Mouse (Mus musculus) G1E (cell line): ENCODE data around the gene Reep1.

Experiments
- CTCF ChIP-seq: IDR thresholded peaks from 2 replicates; pipeline ENCODE4 v1.5.1; 2012; ENCODE audit warnings: low read depth, low read length, inconsistent platforms, mixed read lengths
- GATA1 ChIP-seq: IDR thresholded peaks from 2 replicates; pipeline ENCODE4 v1.6.1; 2012; ENCODE audit warnings: borderline replicate concordance, low read length, inconsistent platforms, mixed read lengths
- GATA2 ChIP-seq: IDR thresholded peaks from 2 replicates; pipeline ENCODE4 v1.6.1; 2012; ENCODE audit warnings: low read depth, low read length, inconsistent platforms, borderline replicate concordance
- TAL1 ChIP-seq: conservative IDR thresholded peaks from 2 replicates; pipeline ENCODE4 v1.6.1; 2012; ENCODE audit warnings: low read depth, low read length, inconsistent platforms, mixed read lengths

DNA sequence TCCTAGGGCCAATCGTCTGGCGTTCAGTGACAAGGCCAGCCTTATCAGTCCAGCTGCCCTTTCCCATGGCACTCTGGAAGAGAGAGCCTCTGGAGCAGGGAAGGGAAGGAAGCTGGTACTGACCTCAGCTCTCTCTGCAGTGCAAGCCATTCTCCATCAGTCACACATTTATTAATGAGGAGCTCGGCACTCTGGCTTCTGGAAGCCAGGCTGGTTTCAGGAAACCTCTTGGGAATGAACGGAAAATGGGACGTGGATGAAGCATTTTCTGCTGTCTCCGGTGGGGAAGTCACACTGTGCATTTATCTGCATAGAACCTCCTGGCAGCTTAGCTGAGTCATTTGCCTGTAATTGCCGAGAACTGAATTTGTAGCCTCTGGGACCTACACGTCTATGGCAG is 29.8 kb downstream of the Reep1 start:
- TF ChIP-seq CTCF (no peak), GATA2 (no peak), GATA1 (no peak), TAL1 (no peak)
